Mouse (Mus musculus): Measurements from ENCODE around the gene Zbtb18. TPM values are rescaled to one million over a fixed set of nuclear protein-coding genes. Genes with fewer than 3 reads are reported as not detected.

Gene Zbtb18
- 3.4 and 4.8 TPM in 2 replicates for polyA plus RNA-seq (2014; fragmentation: Nextera tagmentation; extraction: Ambion mirVana)

GRCm38 (mm10) chr1:177442196-177442808 lies at the start of gene Zbtb18:
TSS of gene Zbtb18 (plus strand) at chr1:177442351.
- Histone ChIP-seq H3K27ac (ENCODE audit: low read depth, low read length) (peak within 1 kb of the TSS; percentile 91), H3K27me3 (ENCODE audit: control insufficient read depth, insufficient read depth, low read length) (no peaks in the 10 kb centered on the region), H3K4me2 (replicated peaks; ENCODE audit: low read depth, low read length) (peak within 1 kb of the TSS; percentile 89), H3K9me3 (ENCODE audit: control insufficient read depth, low read length) (no peaks in the 10 kb centered on the region), H3K9ac (ENCODE audit: low read depth, low read length) (peak within 1 kb of the TSS; percentile 91), H3K36me3 (ENCODE audit: control insufficient read depth, insufficient read depth, low read length) (peaks cover 2% of the 10 kb centered on the region; the same call in 1 of the 2 replicates), H3K4me3 (ENCODE audit: low read length) (peak within 1 kb of the TSS; percentile 74), H3K4me1 (ENCODE audit: control insufficient read depth, insufficient read depth, low read length) (peaks cover 20% of the 10 kb centered on the region; the same call in 1 of the 2 replicates)
- ATAC-seq (ENCODE audit: low FRiP score, low TSS enrichment), result peak; percentile 16
- 0% methylated on average over 6 of the region's 106 CpGs for WGBS

DNA sequence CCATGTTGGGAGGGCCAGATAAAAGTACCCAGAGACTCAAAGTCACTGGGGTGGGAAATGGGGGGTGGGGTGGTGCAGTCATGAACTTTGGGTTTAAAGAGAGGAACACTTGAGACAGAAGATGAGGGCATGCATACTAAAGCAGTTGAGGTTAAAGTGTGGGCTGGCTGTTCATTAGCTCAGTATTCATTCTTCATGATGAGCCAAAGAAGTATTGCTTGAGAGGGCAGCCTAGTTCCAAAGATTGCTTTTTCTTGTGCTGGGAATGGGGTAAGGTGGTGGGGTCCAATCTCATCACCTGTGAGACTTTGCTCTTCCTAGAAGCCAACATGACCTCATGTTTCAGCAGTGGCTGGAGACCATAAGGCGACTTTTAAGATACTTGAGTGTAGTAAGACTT lies 44.7 kb upstream of the Zbtb18 start:
- no peaks in the 10 kb centered on the region for H3K9me3 ChIP-seq (ENCODE audit: control insufficient read depth, low read length)
- H3K27ac ChIP-seq (ENCODE audit: low read depth, low read length), result no peak overlapping the region

DNA sequence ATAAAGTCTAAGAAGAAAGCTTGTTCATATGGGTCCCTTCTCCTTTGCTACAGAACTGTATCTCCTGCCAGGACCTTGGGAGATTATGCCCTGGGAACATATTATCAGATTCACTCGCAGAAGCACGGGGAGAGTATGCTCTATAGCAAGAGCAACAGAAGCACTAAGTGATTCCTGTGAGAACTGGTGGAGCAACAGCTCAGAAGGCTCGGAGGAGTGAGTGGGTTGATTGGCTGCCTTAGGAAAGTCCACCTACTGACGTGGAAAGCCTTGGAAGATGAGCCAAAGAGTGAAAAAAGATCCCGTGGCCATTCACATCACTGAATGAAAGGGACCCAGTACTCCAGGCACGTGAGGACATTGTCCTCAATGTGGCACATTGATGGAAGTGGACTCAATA lies 37.0 kb upstream of the Zbtb18 start:
- Histone ChIP-seq H3K4me3 (ENCODE audit: low read length) (no peak overlapping the region), H3K9me3 (ENCODE audit: control insufficient read depth, low read length) (no peaks in the 10 kb centered on the region), H3K4me1 (ENCODE audit: control insufficient read depth, insufficient read depth, low read length) (no peaks in the 10 kb centered on the region), H3K9ac (ENCODE audit: low read depth, low read length) (no peak overlapping the region), H3K27ac (ENCODE audit: low read depth, low read length) (no peak overlapping the region), H3K36me3 (ENCODE audit: control insufficient read depth, insufficient read depth, low read length) (no peaks in the 10 kb centered on the region), H3K4me2 (replicated peaks; ENCODE audit: low read depth, low read length) (no peak overlapping the region), H3K27me3 (ENCODE audit: control insufficient read depth, insufficient read depth, low read length) (no peaks in the 10 kb centered on the region)
- ATAC-seq (ENCODE audit: low FRiP score, low TSS enrichment), result no peak
- 84% methylated on average over 6 of the region's 6 CpGs for WGBS

More for the DNA sequence above, 44.7 kb upstream of the Zbtb18 start:
- 93% methylated on average over 1 of the region's 1 CpGs for WGBS
- ATAC-seq (ENCODE audit: low FRiP score, low TSS enrichment), result no peak
- Histone ChIP-seq H3K9ac (ENCODE audit: low read depth, low read length) (no peak overlapping the region), H3K27me3 (ENCODE audit: control insufficient read depth, insufficient read depth, low read length) (no peaks in the 10 kb centered on the region), H3K4me1 (ENCODE audit: control insufficient read depth, insufficient read depth, low read length) (no peaks in the 10 kb centered on the region), H3K4me3 (ENCODE audit: low read length) (no peak overlapping the region), H3K36me3 (ENCODE audit: control insufficient read depth, insufficient read depth, low read length) (no peaks in the 10 kb centered on the region), H3K4me2 (replicated peaks; ENCODE audit: low read depth, low read length) (no peak overlapping the region)

DNA sequence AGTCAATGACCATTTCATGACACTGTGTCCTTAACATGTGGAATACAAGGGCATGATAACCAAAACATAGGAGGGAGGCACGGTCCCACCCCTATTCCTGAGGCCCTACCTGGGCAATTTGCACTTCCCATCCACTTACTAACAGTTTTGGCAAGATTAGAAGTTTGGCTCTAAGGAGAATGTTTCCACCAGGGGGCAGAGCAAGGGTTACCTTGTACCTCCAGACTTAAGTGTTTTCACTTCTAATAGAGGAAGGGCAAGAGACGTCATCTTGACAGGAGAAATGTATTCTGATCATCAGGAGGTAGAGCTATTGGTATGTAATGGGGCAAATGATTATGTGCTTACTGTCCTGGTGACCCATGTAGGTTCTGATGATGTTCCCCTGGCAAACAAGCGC lies 33.5 kb upstream of the Zbtb18 start:
- 75% methylated on average over 3 of the region's 3 CpGs for WGBS
- Histone ChIP-seq H3K27me3 (ENCODE audit: control insufficient read depth, insufficient read depth, low read length) (no peaks in the 10 kb centered on the region), H3K27ac (ENCODE audit: low read depth, low read length) (no peak overlapping the region), H3K9ac (ENCODE audit: low read depth, low read length) (no peak overlapping the region), H3K4me1 (ENCODE audit: control insufficient read depth, insufficient read depth, low read length) (no peaks in the 10 kb centered on the region), H3K36me3 (ENCODE audit: control insufficient read depth, insufficient read depth, low read length) (no peaks in the 10 kb centered on the region), H3K4me3 (ENCODE audit: low read length) (no peak overlapping the region), H3K4me2 (replicated peaks; ENCODE audit: low read depth, low read length) (no peak overlapping the region), H3K9me3 (ENCODE audit: control insufficient read depth, low read length) (no peaks in the 10 kb centered on the region)
- ATAC-seq (ENCODE audit: low FRiP score, low TSS enrichment), result no peak

- no peak overlapping the region for H3K9ac ChIP-seq (ENCODE audit: low read depth, low read length)
- no peak overlapping the region for H3K4me3 ChIP-seq (ENCODE audit: low read length)
- H3K4me2 ChIP-seq (replicated peaks; ENCODE audit: low read depth, low read length), result no peak overlapping the region
- no peak for ATAC-seq (ENCODE audit: low FRiP score, low TSS enrichment)
- no peaks in the 10 kb centered on the region for H3K9me3 ChIP-seq (ENCODE audit: control insufficient read depth, low read length)
- H3K27me3 ChIP-seq (ENCODE audit: control insufficient read depth, insufficient read depth, low read length), result no peaks in the 10 kb centered on the region
- no peaks in the 10 kb centered on the region for H3K4me1 ChIP-seq (ENCODE audit: control insufficient read depth, insufficient read depth, low read length)
- no peak overlapping the region for H3K27ac ChIP-seq (ENCODE audit: low read depth, low read length)
- no peaks in the 10 kb centered on the region for H3K36me3 ChIP-seq (ENCODE audit: control insufficient read depth, insufficient read depth, low read length)
- 85% methylated on average over 7 of the region's 7 CpGs for WGBS
Measured at GRCm38 (mm10) chr1:177410769-177411348, 31.3 kb upstream of the Zbtb18 start.

- no peaks in the 10 kb centered on the region for H3K4me1 ChIP-seq (ENCODE audit: control insufficient read depth, insufficient read depth, low read length)
- no peak overlapping the region for H3K9ac ChIP-seq (ENCODE audit: low read depth, low read length)
- WGBS, result 54% methylated on average over 19 of the region's 19 CpGs
- no peaks in the 10 kb centered on the region for H3K36me3 ChIP-seq (ENCODE audit: control insufficient read depth, insufficient read depth, low read length)
- no peak overlapping the region for H3K27ac ChIP-seq (ENCODE audit: low read depth, low read length)
- H3K9me3 ChIP-seq (ENCODE audit: control insufficient read depth, low read length), result no peaks in the 10 kb centered on the region
- H3K27me3 ChIP-seq (ENCODE audit: control insufficient read depth, insufficient read depth, low read length), result no peaks in the 10 kb centered on the region
- no peak for ATAC-seq (ENCODE audit: low FRiP score, low TSS enrichment)
- no peak overlapping the region for H3K4me2 ChIP-seq (replicated peaks; ENCODE audit: low read depth, low read length)
- no peak overlapping the region for H3K4me3 ChIP-seq (ENCODE audit: low read length)
Measured at GRCm38 (mm10) chr1:177411359-177412358, 30.5 kb upstream of the Zbtb18 start.

DNA sequence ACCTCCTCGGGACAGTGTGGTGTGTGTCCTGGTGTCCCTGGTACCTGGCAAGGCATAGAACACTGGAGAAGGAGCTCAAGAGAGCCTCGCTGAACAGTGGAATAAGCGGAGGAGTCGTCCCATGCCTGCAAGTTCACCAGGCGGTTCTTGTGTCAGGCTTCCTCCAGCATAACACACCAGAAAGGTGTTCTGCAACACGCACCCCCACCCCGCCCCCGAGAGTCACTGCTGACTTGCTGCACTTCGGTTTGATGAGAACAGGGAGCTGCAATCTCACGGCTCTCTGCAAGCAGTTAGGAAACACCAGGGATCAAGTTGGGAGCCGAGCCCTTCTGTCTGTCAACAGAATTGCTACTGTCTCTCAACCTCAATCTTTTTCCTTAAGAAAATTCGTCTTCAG lies 22.8 kb upstream of the Zbtb18 start:
- Histone ChIP-seq H3K4me2 (replicated peaks; ENCODE audit: low read depth, low read length) (no peak overlapping the region), H3K27me3 (ENCODE audit: control insufficient read depth, insufficient read depth, low read length) (no peaks in the 10 kb centered on the region), H3K27ac (ENCODE audit: low read depth, low read length) (no peak overlapping the region), H3K9ac (ENCODE audit: low read depth, low read length) (no peak overlapping the region), H3K4me3 (ENCODE audit: low read length) (no peak overlapping the region), H3K36me3 (ENCODE audit: control insufficient read depth, insufficient read depth, low read length) (no peaks in the 10 kb centered on the region), H3K9me3 (ENCODE audit: control insufficient read depth, low read length) (no peaks in the 10 kb centered on the region), H3K4me1 (ENCODE audit: control insufficient read depth, insufficient read depth, low read length) (no peaks in the 10 kb centered on the region)
- ATAC-seq (ENCODE audit: low FRiP score, low TSS enrichment), result no peak
- WGBS, result 64% methylated on average over 12 of the region's 12 CpGs

- H3K36me3 ChIP-seq (ENCODE audit: control insufficient read depth, insufficient read depth, low read length), result no peaks in the 10 kb centered on the region
- no peak overlapping the region for H3K9ac ChIP-seq (ENCODE audit: low read depth, low read length)
- H3K4me3 ChIP-seq (ENCODE audit: low read length), result no peak overlapping the region
- H3K4me2 ChIP-seq (replicated peaks; ENCODE audit: low read depth, low read length), result no peak overlapping the region
- ATAC-seq (ENCODE audit: low FRiP score, low TSS enrichment), result no peak
- WGBS, result 70% methylated on average over 6 of the region's 6 CpGs
- no peaks in the 10 kb centered on the region for H3K27me3 ChIP-seq (ENCODE audit: control insufficient read depth, insufficient read depth, low read length)
- no peaks in the 10 kb centered on the region for H3K4me1 ChIP-seq (ENCODE audit: control insufficient read depth, insufficient read depth, low read length)
- no peak overlapping the region for H3K27ac ChIP-seq (ENCODE audit: low read depth, low read length)
- no peaks in the 10 kb centered on the region for H3K9me3 ChIP-seq (ENCODE audit: control insufficient read depth, low read length)
Measured at GRCm38 (mm10) chr1:177420126-177420525, 22.0 kb upstream of the Zbtb18 start.
